Mouse (Mus musculus): ENCODE results near the gene Gm26566. TPM values are rescaled to one million over a fixed set of nuclear protein-coding genes. Genes with fewer than 3 reads are reported as not detected.

The Gm26566 gene
- polyA plus RNA-seq, 1 experiment from 2014 or later, result 0.29 TPM

- 70% methylated on average over 1 of the region's 1 CpGs for WGBS (ENCODE audit: insufficient replicate concordance)
- no peak overlapping the region for H3K9ac ChIP-seq
- peaks cover 5% of the 10 kb centered on the region; the same call in 1 of the 2 replicates for H3K27me3 ChIP-seq (replicated peaks)
- H3K27ac ChIP-seq, result no peak overlapping the region
- H3K9me3 ChIP-seq (replicated peaks), result no peaks in the 10 kb centered on the region
- ATAC-seq, result no peak
- no peak overlapping the region for H3K4me2 ChIP-seq
- H3K4me3 ChIP-seq, result no peak overlapping the region
- no peaks in the 10 kb centered on the region for H3K36me3 ChIP-seq
- H3K4me1 ChIP-seq, result no peaks in the 10 kb centered on the region
Measured at GRCm38 (mm10) chr4:88699301-88699700, 22.3 kb upstream of the Gm26566 start.

GRCm38 (mm10) chr4:88705924-88706323 lies 15.7 kb upstream of the Gm26566 start:
- no peak overlapping the region for H3K9ac ChIP-seq
- H3K9me3 ChIP-seq (replicated peaks), result no peaks in the 10 kb centered on the region
- H3K4me1 ChIP-seq, result no peaks in the 10 kb centered on the region
- H3K27ac ChIP-seq, result no peak overlapping the region
- no peaks in the 10 kb centered on the region for H3K27me3 ChIP-seq (replicated peaks)
- ATAC-seq, result no peak
- 9% methylated on average over 3 of the region's 3 CpGs for WGBS (ENCODE audit: insufficient replicate concordance)
- no peaks in the 10 kb centered on the region for H3K36me3 ChIP-seq
- no peak overlapping the region for H3K4me3 ChIP-seq
- no peak overlapping the region for H3K4me2 ChIP-seq

GRCm38 (mm10) chr4:88707128-88707826 lies 14.3 kb upstream of the Gm26566 start:
- ATAC-seq, result no peak
- Histone ChIP-seq H3K9me3 (replicated peaks) (no peaks in the 10 kb centered on the region), H3K36me3 (no peaks in the 10 kb centered on the region), H3K4me1 (no peaks in the 10 kb centered on the region), H3K9ac (no peak overlapping the region), H3K4me3 (no peak overlapping the region), H3K4me2 (no peak overlapping the region), H3K27ac (no peak overlapping the region), H3K27me3 (replicated peaks) (no peaks in the 10 kb centered on the region)
- 86% methylated on average over 1 of the region's 1 CpGs for WGBS (ENCODE audit: insufficient replicate concordance)

GRCm38 (mm10) chr4:88714281-88714680 lies 7.3 kb upstream of the Gm26566 start:
- H3K36me3 ChIP-seq, result peaks cover 46% of the 10 kb centered on the region
- H3K27me3 ChIP-seq (replicated peaks), result no peaks in the 10 kb centered on the region
- peaks cover 13% of the 10 kb centered on the region for H3K4me1 ChIP-seq
- H3K27ac ChIP-seq, result no peak overlapping the region
- WGBS (ENCODE audit: insufficient replicate concordance), result 61% methylated on average over 1 of the region's 1 CpGs
- ATAC-seq, result no peak
- H3K9me3 ChIP-seq (replicated peaks), result no peaks in the 10 kb centered on the region
- H3K9ac ChIP-seq, result no peak overlapping the region
- no peak overlapping the region for H3K4me2 ChIP-seq
- H3K4me3 ChIP-seq, result no peak overlapping the region

- Histone ChIP-seq H3K4me1 (peaks cover 18% of the 10 kb centered on the region), H3K27ac (no peak overlapping the region), H3K27me3 (replicated peaks) (no peaks in the 10 kb centered on the region), H3K4me3 (no peak overlapping the region), H3K36me3 (peaks cover 48% of the 10 kb centered on the region), H3K4me2 (no peak overlapping the region), H3K9ac (no peak overlapping the region), H3K9me3 (replicated peaks) (no peaks in the 10 kb centered on the region)
- no peak for ATAC-seq
Measured at GRCm38 (mm10) chr4:88715059-88715458, 6.5 kb upstream of the Gm26566 start.

- Histone ChIP-seq H3K9ac (no peak overlapping the region), H3K36me3 (peaks cover 51% of the 10 kb centered on the region), H3K4me2 (peak overlapping the region; percentile 48), H3K9me3 (replicated peaks) (no peaks in the 10 kb centered on the region), H3K4me3 (peak overlapping the region; percentile 19), H3K4me1 (peaks cover 34% of the 10 kb centered on the region), H3K27me3 (replicated peaks) (no peaks in the 10 kb centered on the region), H3K27ac (no peak overlapping the region)
- no peak for ATAC-seq
- WGBS (ENCODE audit: insufficient replicate concordance), result 70% methylated on average over 1 of the region's 1 CpGs
Measured at GRCm38 (mm10) chr4:88718715-88719114, 2.9 kb upstream of the Gm26566 start.

GRCm38 (mm10) chr4:88723497-88724090 lies 2.0 kb downstream of the Gm26566 start:
- WGBS (ENCODE audit: insufficient replicate concordance), result 65% methylated on average over 8 of the region's 8 CpGs
- peaks cover 32% of the 10 kb centered on the region for H3K4me1 ChIP-seq
- no peak for ATAC-seq
- H3K9ac ChIP-seq, result no peak overlapping the region
- no peak overlapping the region for H3K27ac ChIP-seq
- H3K36me3 ChIP-seq, result peaks cover 16% of the 10 kb centered on the region
- H3K4me2 ChIP-seq, result no peak overlapping the region
- no peaks in the 10 kb centered on the region for H3K27me3 ChIP-seq (replicated peaks)
- H3K4me3 ChIP-seq, result no peak overlapping the region
- no peaks in the 10 kb centered on the region for H3K9me3 ChIP-seq (replicated peaks)

- Histone ChIP-seq H3K4me1 (0 out of 2 replicates have a peak, but pooled peaks cover 7% of the 10 kb centered on the region), H3K27me3 (replicated peaks) (no peaks in the 10 kb centered on the region), H3K9me3 (replicated peaks) (no peaks in the 10 kb centered on the region), H3K27ac (0 out of 2 replicates have a peak overlapping the region, but pooled peaks have one; percentile 16), H3K4me3 (no peak overlapping the region), H3K4me2 (peak overlapping the region; percentile 22; the same call in 1 of the 2 replicates), H3K9ac (no peak overlapping the region), H3K36me3 (no peaks in the 10 kb centered on the region)
- ATAC-seq, result no peak
- 31% methylated on average over 6 of the region's 6 CpGs for WGBS (ENCODE audit: insufficient replicate concordance)
Measured at GRCm38 (mm10) chr4:88726727-88727126, 5.1 kb downstream of the Gm26566 start.

- no peaks in the 10 kb centered on the region for H3K36me3 ChIP-seq
- 0% methylated on average over 1 of the region's 1 CpGs for WGBS (ENCODE audit: insufficient replicate concordance)
- no peaks in the 10 kb centered on the region for H3K27me3 ChIP-seq (replicated peaks)
- no peak for ATAC-seq
- H3K4me2 ChIP-seq, result peak overlapping the region; percentile 22; the same call in 1 of the 2 replicates
- H3K4me1 ChIP-seq, result 0 out of 2 replicates have a peak, but pooled peaks cover 7% of the 10 kb centered on the region
- H3K4me3 ChIP-seq, result no peak overlapping the region
- no peaks in the 10 kb centered on the region for H3K9me3 ChIP-seq (replicated peaks)
- H3K27ac ChIP-seq, result no peak overlapping the region
- no peak overlapping the region for H3K9ac ChIP-seq
Measured at GRCm38 (mm10) chr4:88727324-88727723, 5.7 kb downstream of the Gm26566 start.

- Histone ChIP-seq H3K4me2 (no peak overlapping the region), H3K9me3 (replicated peaks) (no peaks in the 10 kb centered on the region), H3K27ac (no peak overlapping the region), H3K27me3 (replicated peaks) (peaks cover 5% of the 10 kb centered on the region), H3K4me3 (no peak overlapping the region), H3K9ac (no peak overlapping the region), H3K4me1 (no peaks in the 10 kb centered on the region), H3K36me3 (no peaks in the 10 kb centered on the region)
- ATAC-seq, result no peak
- WGBS (ENCODE audit: insufficient replicate concordance), result 3% methylated on average over 2 of the region's 2 CpGs
Measured at GRCm38 (mm10) chr4:88738480-88738879, 16.9 kb downstream of the Gm26566 start.

GRCm38 (mm10) chr4:88739036-88739435 lies 17.4 kb downstream of the Gm26566 start:
- ATAC-seq, result no peak
- H3K27ac ChIP-seq, result no peak overlapping the region
- H3K4me2 ChIP-seq, result no peak overlapping the region
- H3K9ac ChIP-seq, result no peak overlapping the region
- WGBS (ENCODE audit: insufficient replicate concordance), result 60% methylated on average over 6 of the region's 6 CpGs
- H3K4me1 ChIP-seq, result no peaks in the 10 kb centered on the region
- H3K4me3 ChIP-seq, result no peak overlapping the region
- peaks cover 5% of the 10 kb centered on the region for H3K27me3 ChIP-seq (replicated peaks)
- no peaks in the 10 kb centered on the region for H3K36me3 ChIP-seq
- H3K9me3 ChIP-seq (replicated peaks), result no peaks in the 10 kb centered on the region

- no peak for ATAC-seq
- WGBS (ENCODE audit: insufficient replicate concordance), result 31% methylated on average over 4 of the region's 4 CpGs
Measured at GRCm38 (mm10) chr4:88741426-88741825, 19.8 kb downstream of the Gm26566 start.

More at GRCm38 (mm10) chr4:88741426-88741825, 19.8 kb downstream of the Gm26566 start:
- no peaks in the 10 kb centered on the region for H3K27me3 ChIP-seq (replicated peaks)
- H3K4me3 ChIP-seq, result no peak overlapping the region
- no peaks in the 10 kb centered on the region for H3K9me3 ChIP-seq (replicated peaks)
- no peak overlapping the region for H3K4me2 ChIP-seq
- no peaks in the 10 kb centered on the region for H3K4me1 ChIP-seq
- no peaks in the 10 kb centered on the region for H3K36me3 ChIP-seq
- H3K27ac ChIP-seq, result no peak overlapping the region
- H3K9ac ChIP-seq, result no peak overlapping the region

All from liver, embryonic 12.5 days (tissue).